29 mouse cellular contexts compared by ENCODE assay signal in the genomic region with DNA sequence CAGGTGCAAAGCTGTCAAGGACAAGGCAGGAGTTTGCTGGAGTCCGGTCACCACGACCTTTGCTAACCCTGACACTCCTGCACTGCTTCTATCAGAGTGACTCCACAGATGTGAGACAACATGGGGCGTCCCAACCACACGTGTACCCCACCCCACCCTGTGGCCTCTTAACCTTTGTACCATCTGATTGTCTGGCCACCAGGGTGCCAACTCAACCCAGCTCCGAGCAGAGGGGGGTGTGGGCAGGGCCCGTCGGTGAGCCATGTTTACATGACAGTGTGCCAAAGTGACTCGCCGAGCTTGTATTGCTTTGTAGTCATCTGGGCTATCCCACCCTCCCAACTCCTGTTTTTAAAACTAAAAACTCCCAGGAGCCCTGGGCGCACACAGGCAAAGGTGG.
DNase-seq lines count a peak whose midpoint lies in the region; ATAC-seq and TF ChIP-seq lines count a peak whose summit lies in the region.
"Had no signal": no experiment of that assay in that cellular context is flagged by ENCODE, and none has a peak within 500 bp of the region (broad histone marks: within the 10 kb centered on the region; RNA-seq: fewer than 3 reads in every experiment).

No protein-coding gene starts in this region.

- no peak overlapping the region for H3K4me3 ChIP-seq in liver, postnatal 0 days (ENCODE audit: low read depth, low read length)
- no peak overlapping the region for H3K4me3 ChIP-seq in intestine, postnatal 0 days (ENCODE audit: low read depth, low read length)
- no peak overlapping the region for H3K4me3 ChIP-seq in hindbrain, embryonic 12.5 days
- H3K4me3 ChIP-seq: erythroblast, embryonic 14.5 days; forebrain, embryonic 13.5 days; hindbrain, embryonic 10.5 days; kidney, embryonic 15.5 days; megakaryocyte, embryonic 14.5 days; midbrain, embryonic 13.5 days; neural tube, embryonic 15.5 days had no signal

- H3K4me1 ChIP-seq in liver, postnatal 0 days (ENCODE audit: insufficient read depth) = peaks cover 5% of the 10 kb centered on the region; the same call in 1 of the 2 replicates
- no peaks in the 10 kb centered on the region for H3K4me1 ChIP-seq in intestine, postnatal 0 days (replicated peaks; ENCODE audit: control insufficient read depth, insufficient read depth, low read length)
- H3K4me1 ChIP-seq in hindbrain, embryonic 12.5 days = peaks cover 7% of the 10 kb centered on the region
- H3K4me1 ChIP-seq: forebrain, embryonic 13.5 days had no signal

- peak; percentile 80 for ATAC-seq in liver, postnatal 0 days
- peak; percentile 65 for ATAC-seq in intestine, postnatal 0 days
- ATAC-seq in erythroid progenitor cell, adult 5-6 weeks (replicated peaks; ENCODE audit: low FRiP score, poor library complexity, severe bottlenecking) = no peak
- ATAC-seq in hindbrain, embryonic 12.5 days (ENCODE audit: low FRiP score) = no peak
- ATAC-seq: forebrain, embryonic 13.5 days; hindbrain, embryonic 16.5 days; lung, postnatal 0 days; midbrain, embryonic 13.5 days had no signal

- no peak overlapping the region for H3K9ac ChIP-seq in liver, postnatal 0 days (replicated peaks)
- no peak overlapping the region for H3K9ac ChIP-seq in intestine, postnatal 0 days (ENCODE audit: low read depth, low read length)
- no peak overlapping the region for H3K9ac ChIP-seq in hindbrain, embryonic 12.5 days
- H3K9ac ChIP-seq: forebrain, embryonic 13.5 days; kidney, embryonic 15.5 days; midbrain, embryonic 13.5 days; neural tube, embryonic 15.5 days had no signal

- TF ChIP-seq EP300 in liver, postnatal 0 days (IDR thresholded peaks at IDR 0.05; ENCODE audit: low read depth) = no peak

- no peaks in the 10 kb centered on the region for H3K9me3 ChIP-seq in liver, postnatal 0 days (ENCODE audit: low read length)
- H3K9me3 ChIP-seq in intestine, postnatal 0 days (ENCODE audit: control insufficient read depth) = no peaks in the 10 kb centered on the region
- H3K9me3 ChIP-seq in hindbrain, embryonic 12.5 days (replicated peaks) = no peaks in the 10 kb centered on the region
- H3K9me3 ChIP-seq: forebrain, embryonic 13.5 days; hindbrain, embryonic 10.5 days; kidney, embryonic 15.5 days; megakaryocyte, embryonic 14.5 days; midbrain, embryonic 13.5 days; neural tube, embryonic 15.5 days had no signal

- H3K36me3 ChIP-seq in liver, postnatal 0 days (replicated peaks; ENCODE audit: insufficient read depth, low read length) = peaks cover 16% of the 10 kb centered on the region
- peaks cover 42% of the 10 kb centered on the region; the same call in 1 of the 2 replicates for H3K36me3 ChIP-seq in intestine, postnatal 0 days (ENCODE audit: control insufficient read depth, insufficient read depth)
- peaks cover 41% of the 10 kb centered on the region for H3K36me3 ChIP-seq in hindbrain, embryonic 12.5 days

- no peak overlapping the region for H3K27ac ChIP-seq in liver, postnatal 0 days (ENCODE audit: low read depth)
- no peak overlapping the region for H3K27ac ChIP-seq in intestine, postnatal 0 days (ENCODE audit: low read depth, low read length)
- H3K27ac ChIP-seq in hindbrain, embryonic 12.5 days = no peak overlapping the region
- H3K27ac ChIP-seq: forebrain, embryonic 13.5 days; hindbrain, embryonic 10.5 days; kidney, embryonic 15.5 days; midbrain, embryonic 13.5 days; neural tube, embryonic 15.5 days had no signal

- no peak for TF ChIP-seq CTCF in liver, postnatal 0 days (IDR thresholded peaks at IDR 0.05; ENCODE audit: low read depth)
- no peak for TF ChIP-seq CTCF in intestine, postnatal 0 days (IDR thresholded peaks at IDR 0.05; ENCODE audit: low read depth)

- 65% methylated on average over 10 of the region's 10 CpGs for WGBS in liver, postnatal 0 days (ENCODE audit: insufficient replicate concordance)
- WGBS in intestine, postnatal 0 days = 62% methylated on average over 10 of the region's 10 CpGs
- 84% methylated on average over 10 of the region's 10 CpGs for WGBS in hindbrain, embryonic 12.5 days

- no peak overlapping the region for H3K4me2 ChIP-seq in liver, postnatal 0 days (ENCODE audit: low read depth, low read length)
- no peak overlapping the region for H3K4me2 ChIP-seq in intestine, postnatal 0 days (replicated peaks; ENCODE audit: low read depth)
- no peak overlapping the region for H3K4me2 ChIP-seq in hindbrain, embryonic 12.5 days (replicated peaks)
- H3K4me2 ChIP-seq: forebrain, embryonic 13.5 days; kidney, embryonic 15.5 days; liver, embryonic 11.5 days; midbrain, embryonic 13.5 days; neural tube, embryonic 15.5 days had no signal

- H3K27me3 ChIP-seq in liver, postnatal 0 days (ENCODE audit: insufficient read depth, low read length) = no peaks in the 10 kb centered on the region
- no peaks in the 10 kb centered on the region for H3K27me3 ChIP-seq in intestine, postnatal 0 days (replicated peaks; ENCODE audit: control insufficient read depth, insufficient read depth, low read length)
- no peaks in the 10 kb centered on the region for H3K27me3 ChIP-seq in hindbrain, embryonic 12.5 days
- H3K27me3 ChIP-seq: CH12.LX; forebrain, embryonic 13.5 days; kidney, embryonic 15.5 days; megakaryocyte, embryonic 14.5 days; midbrain, embryonic 13.5 days; neural tube, embryonic 15.5 days had no signal

- DNase-seq in liver, postnatal 0 days = peak; percentile 52
- DNase-seq in liver (no peak), adipocyte (ENCODE audit: low spot score) (peak; percentile 15)
- DNase-seq: adrenal gland, postnatal 25 days; cerebellum, adult 18-20 months; cerebellum, postnatal 14 days; gastrocnemius, postnatal 14 days; heart, postnatal 14 days; kidney, adult 11 months; layer of hippocampus, adult 9-11 months; lung, postnatal 4 days; retina, postnatal 1 day; right cerebral cortex, postnatal 14 days; thymus, adult 2 months; thymus, postnatal 36 days had no signal

Comparison
In these comparisons a context has a peak if more than half of its experiments do, and no peak if none do; other contexts are left out.
1. ATAC-seq: peak in liver, postnatal 0 days (single experiment) and intestine, postnatal 0 days (single experiment); none in erythroid progenitor cell, adult 5-6 weeks (single experiment) and hindbrain, embryonic 12.5 days (single experiment).